Mouse (Mus musculus) limb, embryonic 13.5 days (tissue): ENCODE data around the gene Bcas3. TPM values are rescaled to one million over a fixed set of nuclear protein-coding genes. Genes with fewer than 3 reads are reported as not detected.
A peak's percentile ranks its signal among the peaks of the same experiment; 100 is the strongest.

Source experiments
- ATAC-seq: fragments of 200-750 bp; cut with Nextera tagmentation; 2 replicates; pipeline ENCODE4 v1.8.0; 2017; ENCODE audit warnings: low read depth, moderate number of reproducible peaks, moderate TSS enrichment; ENCODE audit not compliant: low FRiP score
- H3K27ac ChIP-seq: fragments of 300-500 bp; sonication (generic); 2 replicates; pipeline ENCODE4 v1.5.1; 2015; ENCODE audit warnings: inconsistent platforms, mild to moderate bottlenecking, moderate library complexity
- H3K27me3 ChIP-seq: fragments of 300-500 bp; sonication (generic); 2 replicates; pipeline ENCODE4 v1.6.1; 2015; ENCODE audit warnings: mild to moderate bottlenecking, inconsistent platforms
- H3K36me3 ChIP-seq: fragments of 300-500 bp; sonication (generic); 2 replicates; pipeline ENCODE4 v1.6.1; 2015; ENCODE audit warnings: inconsistent platforms, mild to moderate bottlenecking, moderate library complexity
- H3K4me1 ChIP-seq: fragments of 300-500 bp; sonication (generic); 2 replicates; pipeline ENCODE4 v1.6.1; 2015; ENCODE audit warnings: inconsistent platforms
- H3K4me2 ChIP-seq: fragments of 300-500 bp; sonication (generic); replicated peaks from 2 replicates; pipeline ENCODE4 v1.6.1; 2015; ENCODE audit warnings: inconsistent platforms, mild to moderate bottlenecking, moderate library complexity
- H3K4me3 ChIP-seq: fragments of 300-500 bp; sonication (generic); 2 replicates; pipeline ENCODE4 v1.5.1; 2015; ENCODE audit warnings: moderate library complexity, mild to moderate bottlenecking, inconsistent platforms
- H3K9ac ChIP-seq: fragments of 300-500 bp; sonication (generic); 2 replicates; pipeline ENCODE4 v1.6.1; 2015; ENCODE audit warnings: mild to moderate bottlenecking, inconsistent platforms
- H3K9me3 ChIP-seq: fragments of 300-500 bp; sonication (generic); 2 replicates; pipeline ENCODE4 v1.6.1; 2016; ENCODE audit warnings: inconsistent platforms
- WGBS: fragments of 180-500 bp; shearing (Covaris S2); methylation state at CpG from one replicate; pipeline ENCODE4 v1.1.7; 2015; 5-methylcytosine and 5-hydroxymethylcytosine counted together
- polyA plus RNA-seq: library from polyadenylated mRNA; unstranded; fragments of >200 nt; fragmentation: Nextera tagmentation; extraction: Ambion mirVana; gene quantifications from 2 replicates; pipeline ENCODE4 v1.2.1, GENCODE M21; 2015

The Bcas3 gene
- polyA plus RNA-seq, 1 experiment from 2014 or later, result 30.3 TPM

GRCm38 (mm10) chr11:85329167-85329894 lies 23.6 kb upstream of the Bcas3 start:
- Histone ChIP-seq H3K9me3 (no peaks in the 10 kb centered on the region), H3K36me3 (peaks cover 41% of the 10 kb centered on the region), H3K27me3 (no peaks in the 10 kb centered on the region), H3K27ac (no peak overlapping the region), H3K4me2 (no peak overlapping the region), H3K4me1 (no peaks in the 10 kb centered on the region), H3K4me3 (no peak overlapping the region), H3K9ac (no peak overlapping the region)
- no peak for ATAC-seq
- WGBS, result 92% methylated on average over 7 of the region's 7 CpGs

- Histone ChIP-seq H3K9me3 (no peaks in the 10 kb centered on the region), H3K4me3 (no peak overlapping the region), H3K27ac (no peak overlapping the region), H3K27me3 (no peaks in the 10 kb centered on the region), H3K4me1 (no peaks in the 10 kb centered on the region), H3K36me3 (peaks cover 71% of the 10 kb centered on the region), H3K9ac (no peak overlapping the region), H3K4me2 (no peak overlapping the region)
- WGBS, result 48% methylated on average over 4 of the region's 4 CpGs
- no peak for ATAC-seq
Observed at GRCm38 (mm10) chr11:85334778-85335177, 18.2 kb upstream of the Bcas3 start.

GRCm38 (mm10) chr11:85339173-85339831 lies 13.7 kb upstream of the Bcas3 start:
- H3K9ac ChIP-seq, result no peak overlapping the region
- H3K9me3 ChIP-seq, result no peaks in the 10 kb centered on the region
- no peak overlapping the region for H3K27ac ChIP-seq
- WGBS, result 93% methylated on average over 6 of the region's 6 CpGs
- no peaks in the 10 kb centered on the region for H3K27me3 ChIP-seq
- H3K36me3 ChIP-seq, result peaks cover 81% of the 10 kb centered on the region
- H3K4me2 ChIP-seq, result no peak overlapping the region
- no peaks in the 10 kb centered on the region for H3K4me1 ChIP-seq
- no peak overlapping the region for H3K4me3 ChIP-seq
- no peak for ATAC-seq

DNA sequence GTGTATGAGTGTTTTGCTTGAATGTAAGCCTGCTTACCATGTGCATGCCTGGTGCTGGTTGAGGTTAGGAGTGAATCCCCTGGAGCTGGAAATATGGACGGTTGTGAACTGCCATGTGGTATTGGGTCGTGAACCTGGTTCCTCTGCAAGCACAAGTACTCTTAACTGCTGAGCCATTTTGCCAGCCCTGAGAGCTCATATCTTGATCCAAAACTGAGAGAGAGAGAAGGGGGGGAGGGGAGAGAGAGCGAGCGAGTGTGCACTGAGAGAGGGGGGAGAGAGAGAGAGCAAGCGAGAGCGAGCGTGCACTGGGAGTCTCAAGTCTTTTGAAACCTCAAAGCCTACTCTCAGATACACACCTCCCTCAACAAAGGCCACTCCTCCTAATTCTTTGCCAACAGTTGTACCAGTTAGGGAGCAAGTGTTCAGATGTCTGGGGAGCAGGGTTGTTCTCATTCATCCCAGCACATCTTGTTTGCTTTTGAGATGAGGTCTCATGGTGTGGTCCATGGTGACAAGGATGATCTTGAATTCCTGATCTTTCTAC lies 12.8 kb upstream of the Bcas3 start:
- no peak overlapping the region for H3K4me3 ChIP-seq
- no peak overlapping the region for H3K9ac ChIP-seq
- WGBS, result 90% methylated on average over 7 of the region's 7 CpGs
- no peak overlapping the region for H3K27ac ChIP-seq
- no peaks in the 10 kb centered on the region for H3K27me3 ChIP-seq
- H3K4me2 ChIP-seq, result no peak overlapping the region
- H3K4me1 ChIP-seq, result no peaks in the 10 kb centered on the region
- ATAC-seq, result no peak
- peaks cover 78% of the 10 kb centered on the region for H3K36me3 ChIP-seq
- no peaks in the 10 kb centered on the region for H3K9me3 ChIP-seq

- peak overlapping the region; percentile 77 for H3K4me3 ChIP-seq
- H3K4me1 ChIP-seq, result peaks cover 12% of the 10 kb centered on the region
- H3K27me3 ChIP-seq, result no peaks in the 10 kb centered on the region
- peaks cover 4% of the 10 kb centered on the region; the same call in 1 of the 2 replicates for H3K36me3 ChIP-seq
- no peak overlapping the region for H3K27ac ChIP-seq
- 65% methylated on average over 4 of the region's 4 CpGs for WGBS
- peak overlapping the region; percentile 90 for H3K4me2 ChIP-seq
- no peak for ATAC-seq
- no peaks in the 10 kb centered on the region for H3K9me3 ChIP-seq
- H3K9ac ChIP-seq, result peak overlapping the region; percentile 88
Observed at GRCm38 (mm10) chr11:85353819-85354218, 852 bp downstream of the Bcas3 start.

DNA sequence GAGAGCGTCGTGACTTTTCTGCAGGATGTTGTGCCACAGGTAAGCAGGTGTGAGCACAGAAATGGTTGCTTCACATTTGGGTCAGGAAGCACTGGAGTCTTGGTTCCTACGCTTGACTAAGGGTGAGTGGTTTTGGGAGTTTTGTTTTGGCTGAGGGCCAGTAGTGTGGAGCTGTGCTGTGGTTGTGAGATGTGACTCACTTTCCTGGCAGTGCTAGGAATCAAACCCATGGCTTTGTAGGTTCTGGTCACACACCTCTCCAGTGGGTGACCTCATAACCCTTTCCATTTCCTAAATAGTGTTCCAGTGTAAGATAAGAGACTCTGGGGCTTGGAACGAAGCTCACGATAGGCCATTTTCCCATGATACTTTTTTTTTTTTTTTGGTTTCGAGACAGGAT lies 6.7 kb downstream of the Bcas3 start:
- H3K4me2 ChIP-seq, result no peak overlapping the region
- H3K27me3 ChIP-seq, result no peaks in the 10 kb centered on the region
- no peaks in the 10 kb centered on the region for H3K9me3 ChIP-seq
- H3K4me3 ChIP-seq, result no peak overlapping the region
- ATAC-seq, result no peak
- no peak overlapping the region for H3K9ac ChIP-seq
- H3K27ac ChIP-seq, result no peak overlapping the region
- 90% methylated on average over 6 of the region's 6 CpGs for WGBS
- H3K36me3 ChIP-seq, result peaks cover 28% of the 10 kb centered on the region
- H3K4me1 ChIP-seq, result no peaks in the 10 kb centered on the region

DNA sequence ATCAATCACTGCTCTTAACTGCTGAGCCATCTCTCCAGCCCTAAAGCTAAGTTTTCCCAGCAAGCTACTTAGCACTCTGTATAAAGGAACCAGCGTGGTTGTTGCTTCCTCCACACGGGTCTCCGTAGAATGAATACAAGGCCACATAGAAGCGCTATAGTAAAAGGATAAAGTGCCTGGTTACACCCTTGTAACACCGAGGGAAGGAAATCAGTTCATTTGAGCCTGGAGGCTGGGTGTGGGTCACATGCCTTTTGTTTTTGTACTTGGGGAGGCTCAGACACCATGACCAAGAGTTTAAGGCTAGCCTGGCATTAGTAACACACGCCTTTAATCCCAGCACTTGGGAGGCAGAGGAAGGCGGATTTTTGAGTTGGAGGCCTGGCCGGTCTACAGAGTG lies 8.7 kb downstream of the Bcas3 start:
- Histone ChIP-seq H3K4me3 (no peak overlapping the region), H3K4me2 (no peak overlapping the region), H3K9me3 (no peaks in the 10 kb centered on the region), H3K9ac (no peak overlapping the region), H3K27me3 (no peaks in the 10 kb centered on the region), H3K4me1 (no peaks in the 10 kb centered on the region), H3K36me3 (peaks cover 40% of the 10 kb centered on the region), H3K27ac (no peak overlapping the region)
- 87% methylated on average over 8 of the region's 8 CpGs for WGBS
- no peak for ATAC-seq

DNA sequence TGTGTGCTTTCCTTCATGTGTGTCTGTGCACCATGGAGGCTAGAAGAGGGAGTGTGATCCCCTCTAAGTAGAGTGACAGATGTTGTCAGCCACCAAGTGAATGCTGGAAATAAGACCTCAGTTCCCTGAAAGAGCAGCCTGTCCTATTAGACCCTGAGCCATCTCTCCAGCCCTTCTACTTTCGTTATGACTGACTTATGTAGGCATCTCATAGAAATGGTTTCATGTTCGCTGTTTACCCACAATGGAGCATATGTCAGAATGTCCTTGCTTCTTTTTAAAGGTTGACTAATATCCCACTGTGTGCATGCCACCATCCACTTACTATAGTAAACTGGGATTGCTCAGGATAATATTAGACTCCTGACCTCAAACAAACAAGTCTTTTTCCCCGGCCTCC lies 13.2 kb downstream of the Bcas3 start:
- no peak for ATAC-seq
- H3K4me3 ChIP-seq, result no peak overlapping the region
- no peak overlapping the region for H3K4me2 ChIP-seq
- no peaks in the 10 kb centered on the region for H3K9me3 ChIP-seq
- 92% methylated on average over 3 of the region's 3 CpGs for WGBS
- no peaks in the 10 kb centered on the region for H3K27me3 ChIP-seq
- no peak overlapping the region for H3K27ac ChIP-seq
- no peaks in the 10 kb centered on the region for H3K4me1 ChIP-seq
- H3K36me3 ChIP-seq, result peaks cover 52% of the 10 kb centered on the region
- no peak overlapping the region for H3K9ac ChIP-seq

GRCm38 (mm10) chr11:85367823-85368222 lies 14.9 kb downstream of the Bcas3 start:
- 77% methylated on average over 3 of the region's 3 CpGs for WGBS
- no peak overlapping the region for H3K9ac ChIP-seq
- no peaks in the 10 kb centered on the region for H3K9me3 ChIP-seq
- no peaks in the 10 kb centered on the region for H3K4me1 ChIP-seq
- H3K27ac ChIP-seq, result no peak overlapping the region
- H3K4me2 ChIP-seq, result no peak overlapping the region
- H3K36me3 ChIP-seq, result peaks cover 59% of the 10 kb centered on the region
- no peaks in the 10 kb centered on the region for H3K27me3 ChIP-seq
- no peak for ATAC-seq
- H3K4me3 ChIP-seq, result no peak overlapping the region

DNA sequence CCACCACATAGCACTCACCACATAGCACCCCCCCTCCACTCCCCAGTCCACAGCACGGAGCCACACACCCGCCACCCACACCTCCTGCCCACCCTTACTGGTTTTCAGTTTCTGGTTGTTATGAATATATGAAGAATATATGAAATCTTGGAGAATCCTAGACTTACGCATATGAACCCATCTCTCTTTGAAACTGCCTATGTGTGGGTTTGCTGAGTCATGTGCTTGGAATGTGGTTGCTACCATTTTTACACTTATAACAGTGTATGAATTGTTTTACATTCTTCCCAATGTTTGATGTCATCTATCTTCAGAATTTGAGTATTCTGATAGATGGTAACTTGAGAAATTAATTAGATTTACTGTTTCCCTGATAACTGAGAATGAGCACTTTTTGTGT lies 26.1 kb downstream of the Bcas3 start:
- 80% methylated on average over 3 of the region's 3 CpGs for WGBS
- H3K9ac ChIP-seq, result no peak overlapping the region
- H3K4me3 ChIP-seq, result no peak overlapping the region
- H3K36me3 ChIP-seq, result no peaks in the 10 kb centered on the region
- no peak overlapping the region for H3K4me2 ChIP-seq
- H3K9me3 ChIP-seq, result no peaks in the 10 kb centered on the region
- H3K4me1 ChIP-seq, result peaks cover 2% of the 10 kb centered on the region
- ATAC-seq, result no peak
- no peaks in the 10 kb centered on the region for H3K27me3 ChIP-seq
- no peak overlapping the region for H3K27ac ChIP-seq

DNA sequence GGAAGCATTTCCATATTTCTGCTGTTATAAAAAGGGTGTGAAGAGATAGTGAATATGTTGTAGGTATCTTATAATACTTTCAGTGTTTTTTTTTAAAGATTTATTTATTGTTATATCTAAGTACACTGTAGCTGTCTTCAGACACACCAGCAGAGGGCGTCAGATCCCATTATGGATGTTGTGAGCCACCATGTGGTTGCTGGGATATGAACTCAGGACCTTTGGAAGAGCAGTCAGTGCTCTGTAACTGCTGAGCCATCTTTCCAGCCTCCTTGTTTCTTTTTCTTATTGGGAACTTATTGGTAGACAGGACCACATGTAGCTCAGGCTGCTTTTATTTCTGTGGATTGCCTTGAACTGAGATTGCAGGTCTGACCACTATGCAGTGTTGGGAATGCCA lies 27.1 kb downstream of the Bcas3 start:
- peaks cover 5% of the 10 kb centered on the region for H3K4me1 ChIP-seq
- H3K27ac ChIP-seq, result no peak overlapping the region
- ATAC-seq, result no peak
- H3K9me3 ChIP-seq, result no peaks in the 10 kb centered on the region
- H3K4me3 ChIP-seq, result no peak overlapping the region
- WGBS, result 11% methylated on average over 1 of the region's 1 CpGs
- H3K36me3 ChIP-seq, result no peaks in the 10 kb centered on the region
- H3K27me3 ChIP-seq, result no peaks in the 10 kb centered on the region
- no peak overlapping the region for H3K9ac ChIP-seq
- no peak overlapping the region for H3K4me2 ChIP-seq

DNA sequence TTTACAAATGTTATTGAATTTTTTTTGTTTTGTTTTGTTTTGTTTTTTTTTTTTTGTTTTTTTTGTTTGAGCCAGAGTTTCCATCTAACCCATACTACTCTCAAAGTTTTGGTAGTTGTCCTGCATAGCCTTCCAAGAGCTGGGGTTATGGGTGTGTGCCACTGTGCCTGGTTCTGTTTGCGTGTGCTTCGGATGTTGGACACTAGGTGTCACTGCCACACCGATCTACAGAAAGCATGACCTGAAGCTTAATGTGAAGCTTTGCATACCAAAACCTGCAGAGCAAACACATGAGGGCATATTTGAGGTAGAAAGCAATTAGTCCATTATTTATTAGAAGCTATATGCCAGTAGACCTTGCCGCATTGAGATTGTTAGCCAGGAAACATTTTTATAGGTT lies 29.1 kb downstream of the Bcas3 start:
- H3K4me2 ChIP-seq, result no peak overlapping the region
- no peaks in the 10 kb centered on the region for H3K27me3 ChIP-seq
- no peak overlapping the region for H3K4me3 ChIP-seq
- H3K9me3 ChIP-seq, result no peaks in the 10 kb centered on the region
- 4% methylated on average over 4 of the region's 4 CpGs for WGBS
- no peak overlapping the region for H3K27ac ChIP-seq
- H3K9ac ChIP-seq, result no peak overlapping the region
- H3K4me1 ChIP-seq, result peaks cover 5% of the 10 kb centered on the region
- H3K36me3 ChIP-seq, result no peaks in the 10 kb centered on the region
- ATAC-seq, result peak; percentile 79
